Mouse (Mus musculus) heart, embryonic 14.5 days (tissue): ENCODE measurements around the gene Tmem209. TPM values are rescaled to one million over a fixed set of nuclear protein-coding genes. Genes with fewer than 3 reads are reported as not detected.

Experiments used
- ATAC-seq: fragments of 200-750 bp; cut with Nextera tagmentation; 2 replicates; pipeline ENCODE4 v1.8.0; 2017; ENCODE audit warnings: low read depth, moderate TSS enrichment; ENCODE audit not compliant: insufficient number of reproducible peaks, insufficient read depth, low FRiP score
- H3K27ac ChIP-seq, 2 experiments: fragments of 200-500 bp in 1 of 2; fragments of 300-500 bp in 1 of 2; sonication (generic) in 1 of 2; replicated peaks in 1 of 2; 2 replicates each; pipeline ENCODE4 v1.5.1; 2012 to 2014; ENCODE audit warnings: low read depth in 2 of 2, low read length in 2 of 2, control low read depth in 1 of 2, mild to moderate bottlenecking in 1 of 2, mixed read lengths in 1 of 2; ENCODE audit not compliant: control insufficient read depth in 1 of 2, insufficient read depth in 1 of 2
- H3K27me3 ChIP-seq: fragments of 300-500 bp; sonication (generic); 2 replicates; pipeline ENCODE4 v1.6.1; 2014; ENCODE audit warnings: mild to moderate bottlenecking, low read length, control low read depth; ENCODE audit not compliant: control insufficient read depth, insufficient read depth
- H3K36me3 ChIP-seq: fragments of 300-500 bp; sonication (generic); 2 replicates; pipeline ENCODE4 v1.6.1; 2014; ENCODE audit warnings: mild to moderate bottlenecking, control low read depth, low read length, mixed read lengths; ENCODE audit not compliant: control insufficient read depth, insufficient read depth
- H3K4me1 ChIP-seq, 2 experiments: fragments of 200-500 bp in 1 of 2; fragments of 300-500 bp in 1 of 2; sonication (generic) in 1 of 2; 2 replicates each; pipeline ENCODE4 v1.6.1; 2012 to 2014; ENCODE audit warnings: low read length in 2 of 2, control low read depth in 1 of 2, mixed read lengths in 1 of 2; ENCODE audit not compliant: control insufficient read depth in 2 of 2, insufficient read depth in 2 of 2
- H3K4me2 ChIP-seq: fragments of 300-500 bp; sonication (generic); 2 replicates; pipeline ENCODE4 v1.6.1; 2014; ENCODE audit warnings: mild to moderate bottlenecking, low read length
- H3K4me3 ChIP-seq, 2 experiments: fragments of 200-500 bp in 1 of 2; fragments of 300-500 bp in 1 of 2; sonication (generic) in 1 of 2; 2 replicates each; pipeline ENCODE4 v1.5.1; 2012 to 2014; ENCODE audit warnings: low read length in 2 of 2, mild to moderate bottlenecking in 2 of 2, control low read depth in 1 of 2, low read depth in 1 of 2, moderate library complexity in 1 of 2; ENCODE audit not compliant: control insufficient read depth in 1 of 2, insufficient read depth in 1 of 2
- H3K9ac ChIP-seq: fragments of 300-500 bp; sonication (generic); 2 replicates; pipeline ENCODE4 v1.6.1; 2014; ENCODE audit warnings: mild to moderate bottlenecking, low read length
- H3K9me3 ChIP-seq: fragments of 300-500 bp; sonication (generic); 2 replicates; pipeline ENCODE4 v1.6.1; 2016; ENCODE audit warnings: low read length, control low read depth; ENCODE audit not compliant: control insufficient read depth
- WGBS: fragments of 180-500 bp; shearing (Covaris S2); extraction: QIAGEN DNeasy Blood & Tissue Kit; methylation state at CpG from one replicate; pipeline ENCODE4 v1.1.7; 2014; 5-methylcytosine and 5-hydroxymethylcytosine counted together
- polyA plus RNA-seq: library from polyadenylated mRNA; unstranded; fragments of >200 nt; fragmentation: Nextera tagmentation; extraction: Ambion mirVana; gene quantifications from 2 replicates; pipeline ENCODE4 v1.2.1, GENCODE M21; 2014

Tmem209 gene
- polyA plus RNA-seq, 1 experiment from 2014 or later, result 26.3 TPM

DNA sequence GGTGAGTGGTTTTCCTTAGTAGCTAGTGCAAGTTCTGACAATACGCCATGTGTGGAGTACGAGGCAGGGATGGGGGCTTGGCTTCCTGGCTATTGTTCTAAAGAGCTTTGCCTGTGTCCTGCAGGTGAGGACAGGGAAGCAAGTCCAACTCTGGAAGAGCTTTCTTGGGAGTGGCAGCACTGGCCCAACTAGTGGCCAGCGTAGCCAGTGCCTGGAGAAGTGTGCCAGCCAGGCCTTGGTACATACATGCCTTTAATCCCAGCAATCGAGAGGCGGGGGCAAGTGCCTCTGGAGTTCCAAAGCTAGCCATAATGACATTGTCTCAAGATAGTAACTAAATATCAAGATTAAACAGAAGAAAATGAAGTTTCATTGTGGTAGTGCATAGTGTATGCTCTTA lies 708 bp upstream of the Tmem209 start:
- Histone ChIP-seq H3K4me3 (no peak overlapping the region), H3K36me3 (peaks cover 19% of the 10 kb centered on the region), H3K9me3 (no peaks in the 10 kb centered on the region), H3K9ac (0 out of 2 replicates have a peak overlapping the region, but pooled peaks have one; percentile 64), H3K27me3 (no peaks in the 10 kb centered on the region), H3K27ac (peak overlapping the region; percentile 77 to 95; a peak in 3 of 4 replicates), H3K4me2 (peak overlapping the region; percentile 63), H3K4me1 (peaks cover 4 to 18% of the 10 kb centered on the region in 2 experiments)
- no peak for ATAC-seq
- WGBS, result 75% methylated on average over 5 of the region's 5 CpGs

DNA sequence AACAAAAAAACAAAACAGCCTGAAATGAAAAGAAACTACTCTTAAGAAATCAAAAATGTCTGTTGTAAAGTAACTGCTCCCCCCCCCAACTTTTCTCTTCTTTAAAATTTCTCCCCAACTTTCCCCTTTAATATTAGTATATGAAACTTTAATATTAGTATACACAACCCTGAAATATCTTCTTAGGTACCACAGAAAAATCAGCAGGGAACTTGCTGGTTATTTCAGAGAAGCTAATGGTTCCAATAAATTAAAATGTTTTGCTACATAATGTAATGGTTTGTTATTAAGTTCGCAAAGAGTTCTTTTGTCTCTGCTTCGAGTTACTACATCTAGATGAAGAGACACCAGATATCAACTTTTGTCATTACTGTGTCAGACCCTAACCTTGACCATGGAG lies 759 bp downstream of the Tmem209 start:
- 8% methylated on average over 2 of the region's 2 CpGs for WGBS
- Histone ChIP-seq H3K9me3 (no peaks in the 10 kb centered on the region), H3K27me3 (no peaks in the 10 kb centered on the region), H3K36me3 (peaks cover 31% of the 10 kb centered on the region), H3K9ac (peak overlapping the region; percentile 77), H3K4me2 (peak overlapping the region; percentile 63), H3K4me3 (peak overlapping the region; percentile 51 to 84), H3K27ac (peak overlapping the region; percentile 95 to 100), H3K4me1 (peaks cover 4 to 9% of the 10 kb centered on the region in 2 experiments)
- no peak for ATAC-seq

DNA sequence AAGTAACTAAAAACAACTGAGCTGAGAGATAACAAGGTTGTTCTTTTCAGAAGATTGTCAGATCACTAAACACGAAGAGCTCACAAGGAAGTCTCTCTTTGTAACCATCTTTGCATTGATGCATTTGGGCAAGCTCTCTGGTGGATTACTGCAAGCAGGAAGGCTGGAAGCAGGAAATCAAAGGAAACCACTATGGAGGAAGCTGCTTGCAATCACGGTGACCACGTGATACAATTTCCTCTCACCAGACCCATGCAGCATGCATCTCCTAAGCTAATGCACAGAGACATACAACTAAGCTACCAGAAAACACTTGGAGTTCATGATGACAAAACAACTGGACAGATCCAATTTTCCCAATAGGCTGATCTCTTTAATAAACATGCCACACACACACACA lies 10.5 kb downstream of the Tmem209 start:
- Histone ChIP-seq H3K9me3 (no peaks in the 10 kb centered on the region), H3K27me3 (no peaks in the 10 kb centered on the region), H3K4me2 (no peak overlapping the region), H3K4me1 (peaks cover 4 to 7% of the 10 kb centered on the region in 2 experiments; a peak in 3 of 4 replicates), H3K9ac (no peak overlapping the region), H3K27ac (no peak overlapping the region), H3K36me3 (peaks cover 85% of the 10 kb centered on the region), H3K4me3 (no peak overlapping the region)
- no peak for ATAC-seq
- WGBS, result 66% methylated on average over 3 of the region's 3 CpGs

DNA sequence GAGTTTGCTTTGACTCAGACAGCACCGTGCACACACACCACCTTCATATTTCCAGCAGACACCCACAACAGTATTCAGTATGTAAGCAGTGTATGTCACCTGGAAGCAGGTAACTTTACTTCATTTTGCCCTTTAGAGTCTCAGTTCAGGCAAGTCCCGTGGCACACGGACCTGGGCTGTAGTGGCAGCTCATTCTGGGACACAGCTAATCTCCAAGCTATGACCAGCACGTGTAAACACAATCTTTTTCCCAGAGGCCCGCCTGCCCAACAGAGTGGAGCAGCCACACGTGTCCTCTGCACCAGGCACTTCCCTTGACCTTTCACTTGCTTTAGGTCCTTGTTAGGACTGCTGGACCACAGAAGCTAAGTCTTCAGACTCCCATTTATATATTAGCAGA lies 23.1 kb downstream of the Tmem209 start:
- no peak overlapping the region for H3K4me3 ChIP-seq
- WGBS, result 85% methylated on average over 6 of the region's 6 CpGs
- H3K27me3 ChIP-seq, result no peaks in the 10 kb centered on the region
- no peaks in the 10 kb centered on the region for H3K4me1 ChIP-seq
- H3K27ac ChIP-seq, result no peak overlapping the region
- no peak overlapping the region for H3K9ac ChIP-seq
- no peaks in the 10 kb centered on the region for H3K9me3 ChIP-seq
- peaks cover 97% of the 10 kb centered on the region for H3K36me3 ChIP-seq
- H3K4me2 ChIP-seq, result no peak overlapping the region
- no peak for ATAC-seq

DNA sequence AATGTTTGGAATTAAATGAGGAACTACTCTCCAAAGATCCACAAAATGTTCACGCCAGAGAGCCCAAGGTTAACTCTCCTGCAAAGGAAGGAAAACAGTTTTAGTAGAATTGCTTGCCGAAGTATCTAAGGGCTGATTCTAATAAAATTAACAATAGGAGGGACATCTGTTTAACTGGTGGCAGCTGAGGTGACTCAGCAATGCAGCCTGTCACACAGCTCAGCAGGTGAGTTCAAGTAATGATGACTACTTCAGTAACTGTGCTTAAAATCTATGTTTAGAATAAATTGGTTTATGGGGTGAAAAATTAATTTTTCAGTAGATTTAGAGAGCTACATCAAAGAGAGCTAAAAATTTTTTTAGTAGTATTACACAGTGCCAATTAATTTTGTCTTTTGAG lies 26.7 kb downstream of the Tmem209 start:
- Histone ChIP-seq H3K27ac (no peak overlapping the region), H3K9ac (no peak overlapping the region), H3K36me3 (peaks cover 99% of the 10 kb centered on the region), H3K9me3 (no peaks in the 10 kb centered on the region), H3K4me3 (no peak overlapping the region), H3K27me3 (no peaks in the 10 kb centered on the region), H3K4me2 (no peak overlapping the region), H3K4me1 (no peaks in the 10 kb centered on the region)
- ATAC-seq, result no peak
- 91% methylated on average over 2 of the region's 2 CpGs for WGBS

DNA sequence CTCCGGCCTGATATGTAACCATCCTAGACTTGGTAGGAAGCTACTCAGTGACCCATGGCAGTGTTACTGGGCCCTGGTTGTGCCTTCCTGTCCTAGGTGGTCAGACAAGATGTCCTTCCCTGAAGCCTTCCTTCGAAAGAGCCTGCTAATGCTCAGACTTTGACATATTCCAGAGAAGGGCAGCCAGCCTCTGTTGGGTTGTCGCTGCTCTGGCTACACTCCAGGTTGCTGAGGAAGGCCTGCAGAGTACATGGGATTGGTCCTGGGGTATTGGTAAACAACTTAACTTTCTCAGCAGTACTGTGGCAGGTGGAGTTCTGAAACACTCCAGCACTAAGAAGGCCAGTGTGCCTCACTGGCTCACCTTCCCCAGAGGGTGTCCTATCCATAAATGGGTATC lies 30.2 kb downstream of the Tmem209 start:
- ATAC-seq, result no peak
- H3K4me1 ChIP-seq, result no peaks in the 10 kb centered on the region
- H3K27me3 ChIP-seq, result no peaks in the 10 kb centered on the region
- peaks cover 66% of the 10 kb centered on the region for H3K36me3 ChIP-seq
- H3K27ac ChIP-seq, result no peak overlapping the region; a peak in 1 of 4 replicates
- H3K9me3 ChIP-seq, result no peaks in the 10 kb centered on the region
- H3K4me3 ChIP-seq, result no peak overlapping the region
- H3K4me2 ChIP-seq, result no peak overlapping the region
- H3K9ac ChIP-seq, result no peak overlapping the region
- 58% methylated on average over 3 of the region's 3 CpGs for WGBS

DNA sequence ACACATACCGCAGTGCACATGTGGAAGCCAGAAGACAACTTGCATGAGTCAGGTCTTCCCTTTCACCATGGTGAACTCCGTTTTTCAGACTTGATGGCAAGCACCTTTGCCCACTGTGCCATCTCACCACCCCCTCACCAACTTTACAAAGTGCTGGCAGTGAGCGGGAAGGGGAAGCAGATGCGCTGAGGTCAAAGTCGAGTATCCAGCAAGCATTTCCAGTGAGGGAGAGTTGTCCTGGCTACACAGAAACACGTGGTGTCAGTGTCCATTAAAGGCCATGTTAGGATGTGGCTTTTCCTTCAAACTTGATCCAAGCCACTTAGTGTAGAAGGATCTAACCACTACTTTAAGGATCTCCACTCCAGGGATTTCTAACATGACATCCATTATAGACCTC lies 31.8 kb downstream of the Tmem209 start:
- peaks cover 50% of the 10 kb centered on the region for H3K36me3 ChIP-seq
- ATAC-seq, result no peak
- H3K4me1 ChIP-seq, result no peaks in the 10 kb centered on the region
- no peak overlapping the region for H3K4me2 ChIP-seq
- no peak overlapping the region for H3K9ac ChIP-seq
- H3K27me3 ChIP-seq, result no peaks in the 10 kb centered on the region
- 91% methylated on average over 6 of the region's 6 CpGs for WGBS
- H3K9me3 ChIP-seq, result no peaks in the 10 kb centered on the region
- H3K27ac ChIP-seq, result no peak overlapping the region
- H3K4me3 ChIP-seq, result no peak overlapping the region

DNA sequence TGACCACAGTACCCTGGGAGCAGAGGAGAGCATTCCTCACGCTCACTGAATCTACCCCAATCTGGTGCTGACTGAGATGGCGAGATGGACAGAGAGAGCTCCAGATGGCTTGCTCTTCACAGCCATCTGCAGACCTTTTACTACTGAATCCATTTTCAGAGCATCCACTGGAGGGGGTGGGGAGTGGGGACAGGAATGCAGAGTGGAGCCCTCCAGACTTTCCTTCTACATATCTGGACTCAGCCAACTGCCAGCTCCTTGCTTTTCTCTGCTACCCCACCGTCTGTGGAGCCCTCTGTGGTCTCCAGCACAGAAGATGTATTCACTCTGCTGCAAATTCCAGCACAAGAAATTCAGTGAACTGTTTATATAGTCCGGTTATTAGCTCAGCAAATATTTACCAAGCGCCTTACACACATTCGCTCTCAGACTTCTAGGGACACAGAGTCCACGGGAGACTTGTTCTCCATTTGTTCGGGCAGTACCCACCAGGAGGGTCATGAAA lies 32.3 kb downstream of the Tmem209 start:
- Histone ChIP-seq H3K9me3 (no peaks in the 10 kb centered on the region), H3K36me3 (peaks cover 45% of the 10 kb centered on the region), H3K27ac (no peak overlapping the region), H3K4me3 (no peak overlapping the region), H3K4me1 (no peaks in the 10 kb centered on the region), H3K9ac (no peak overlapping the region), H3K27me3 (no peaks in the 10 kb centered on the region), H3K4me2 (no peak overlapping the region)
- 86% methylated on average over 8 of the region's 8 CpGs for WGBS
- no peak for ATAC-seq
